Mouse (Mus musculus) adrenal gland, postnatal 10 days (tissue): Measurements from ENCODE around the gene Rpl35a. TPM values are rescaled to one million over a fixed set of nuclear protein-coding genes. Genes with fewer than 3 reads are reported as not detected.
"Not testable (repeated sequence)": the region's sequence is repeated elsewhere in the genome, so short reads cannot be mapped to it uniquely, and the experiment has no call there.

Experiments
- DNase-seq: peaks from one replicate; pipeline ENCODE4 v3.0.0; 2021; ENCODE audit warnings: mixed read lengths
- total RNA-seq, 2 experiments: library from RNA; stranded (reverse); gene quantifications; 2 replicates each; pipeline ENCODE4 v1.2.3; 2021

Rpl35a gene
- total RNA-seq, 2 experiments from 2014 or later, result 635 to 640 TPM

DNA sequence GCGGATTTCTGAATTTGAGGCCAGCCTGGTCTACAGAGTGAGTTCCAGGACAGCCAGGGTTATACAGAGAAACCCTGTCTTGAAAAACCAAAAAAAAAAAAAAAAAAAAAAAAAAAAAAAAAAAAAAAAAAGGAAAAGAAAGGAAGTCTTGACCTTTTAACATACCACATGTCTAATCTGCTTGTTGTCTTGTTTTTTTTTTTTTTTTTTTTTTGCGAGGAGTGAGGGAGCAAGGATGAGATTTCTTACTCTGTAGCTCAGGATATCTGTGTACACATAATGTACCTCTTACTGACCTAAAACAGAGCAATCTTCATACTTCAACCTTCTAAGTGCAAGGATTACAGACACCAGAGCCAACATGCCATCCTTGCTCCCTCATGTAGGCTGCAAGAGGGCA is 1.3 kb upstream of the Rpl35a start:
- not testable (repeated sequence) for DNase-seq

DNA sequence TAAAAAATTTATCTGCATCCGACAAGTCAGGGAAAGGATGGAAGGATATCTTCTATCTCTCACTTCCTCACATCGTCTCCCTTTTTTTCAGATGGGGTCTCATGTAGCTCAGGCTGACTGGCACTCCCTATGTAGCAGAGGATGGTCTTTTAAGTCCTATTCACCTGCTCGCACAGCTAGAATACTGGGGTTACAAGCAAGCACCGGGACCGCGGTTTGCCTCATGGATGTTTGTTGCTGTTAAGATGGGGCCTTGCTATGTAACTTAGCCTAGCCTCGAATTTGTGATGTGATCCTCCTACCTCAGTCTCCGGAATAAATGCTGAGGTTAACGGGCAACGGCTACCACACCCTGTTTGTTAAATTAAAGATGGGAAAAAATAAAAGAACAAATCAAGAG is 598 bp upstream of the Rpl35a start:
- no peak for DNase-seq

DNA sequence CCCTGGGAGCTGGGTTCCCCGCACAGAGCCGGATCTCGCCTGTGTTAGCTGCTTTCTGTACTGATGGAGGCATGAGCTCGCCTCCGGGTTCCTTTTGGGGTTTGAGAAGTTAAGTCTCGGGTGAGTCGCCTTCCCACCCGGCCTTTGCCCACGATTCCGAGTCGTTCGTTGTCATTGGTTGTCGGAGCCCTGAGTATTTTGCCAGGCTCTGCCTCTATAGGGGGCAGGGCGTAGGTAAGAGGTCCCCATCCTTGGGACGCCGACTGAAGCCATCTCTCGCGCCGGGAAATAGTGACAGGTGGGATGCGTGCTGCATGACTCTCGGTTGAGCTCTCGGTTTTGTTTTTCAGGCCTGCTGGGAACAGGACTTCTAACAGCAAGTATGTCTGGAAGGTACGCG is 533 bp downstream of the Rpl35a start:
- DNase-seq, result no peak

DNA sequence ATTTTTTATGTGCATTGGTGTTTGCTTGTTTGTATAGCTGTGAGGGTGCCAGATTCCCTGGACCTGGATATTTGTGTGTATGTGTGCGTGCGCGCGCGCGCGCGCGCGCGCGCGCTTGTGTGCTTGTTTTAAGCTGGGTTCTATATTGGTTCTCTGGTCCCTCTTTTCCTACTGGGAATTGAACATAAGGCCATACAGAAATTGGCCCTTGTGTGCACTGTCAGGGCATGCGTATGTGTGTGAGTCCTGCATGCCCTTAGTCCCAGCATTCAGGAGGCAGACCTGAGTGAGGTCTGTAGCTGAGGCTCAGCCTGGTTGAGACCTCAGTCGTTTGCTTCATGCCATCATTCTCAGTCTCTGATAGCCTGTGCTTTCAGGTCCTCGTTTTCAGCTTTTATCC is 1.8 kb downstream of the Rpl35a start:
- no peak for DNase-seq

DNA sequence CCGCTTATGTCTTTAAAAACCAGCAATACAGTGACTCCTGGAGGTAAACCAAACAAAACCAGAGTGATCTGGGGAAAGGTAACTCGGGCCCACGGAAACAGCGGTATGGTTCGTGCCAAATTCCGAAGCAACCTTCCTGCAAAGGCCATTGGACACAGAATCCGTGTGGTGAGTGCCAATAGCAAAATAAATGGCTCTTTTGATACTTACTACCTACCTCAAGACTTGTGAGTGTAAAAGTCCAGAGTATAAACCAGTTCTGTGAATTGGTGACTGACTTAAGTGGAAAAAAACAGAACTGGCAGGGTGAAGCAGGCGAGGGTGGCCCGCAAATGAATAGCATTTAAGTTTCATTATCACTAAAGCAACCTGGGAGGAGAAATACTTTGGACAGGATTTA is 2.4 kb downstream of the Rpl35a start:
- not testable (repeated sequence) for DNase-seq

DNA sequence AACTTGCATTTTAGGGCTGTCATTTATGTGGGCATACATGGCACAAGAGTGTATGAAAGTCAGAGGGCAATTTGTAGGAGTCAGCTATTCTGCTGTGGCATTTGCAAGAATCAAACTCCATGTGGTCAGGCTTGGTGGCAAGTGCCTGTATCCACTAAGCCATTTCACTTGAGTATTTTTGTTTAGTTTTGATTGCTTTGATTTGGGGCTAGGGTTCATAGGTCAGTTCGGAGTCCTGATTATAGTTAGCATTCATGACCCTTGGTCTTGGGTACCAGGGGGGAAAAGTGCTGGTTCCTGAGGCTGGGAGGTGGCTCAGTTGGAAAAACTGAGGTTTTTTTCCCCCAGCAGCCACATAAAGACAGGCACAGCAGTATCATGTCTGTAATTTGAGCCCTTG is 3.2 kb downstream of the Rpl35a start:
- no peak for DNase-seq

DNA sequence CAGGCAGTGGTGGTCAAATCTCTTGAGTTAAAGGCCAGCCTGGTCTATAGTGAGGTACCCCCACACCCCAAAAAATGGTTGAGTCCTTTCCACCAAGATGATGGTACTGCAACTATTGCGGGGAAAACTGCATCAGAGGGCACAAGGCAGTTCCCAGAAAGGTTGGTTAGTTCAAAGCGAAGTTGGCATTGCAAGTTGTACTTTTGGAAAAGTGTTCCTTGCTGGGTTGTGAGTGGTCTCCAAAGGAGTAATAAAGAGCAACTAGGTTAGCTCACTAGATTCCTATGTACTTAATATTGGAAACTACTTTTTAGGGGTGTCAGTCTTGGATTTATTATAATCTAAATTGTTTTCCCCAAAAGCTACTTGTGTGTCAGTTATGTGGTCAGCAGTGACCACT is 4.7 kb downstream of the Rpl35a start:
- DNase-seq, result no peak

DNA sequence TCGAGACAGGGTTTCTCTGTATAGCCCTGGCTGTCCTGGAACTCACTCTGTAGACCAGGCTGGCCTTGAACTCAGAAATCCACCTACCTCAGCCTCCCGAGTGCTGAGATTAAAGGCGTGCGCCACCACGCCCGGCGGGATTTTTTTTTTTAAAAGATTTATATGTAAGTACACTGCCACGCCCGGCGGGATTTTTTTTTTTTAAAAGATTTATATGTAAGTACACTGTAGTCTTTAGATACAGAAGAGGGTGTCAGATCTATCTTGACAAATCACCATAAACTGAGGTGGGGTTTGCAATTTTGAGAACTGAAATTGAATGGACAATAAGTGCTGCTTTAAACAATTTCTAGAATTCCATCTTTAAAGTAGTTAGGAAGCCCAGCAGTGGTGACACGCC is 5.1 kb downstream of the Rpl35a start:
- DNase-seq, result no peak

DNA sequence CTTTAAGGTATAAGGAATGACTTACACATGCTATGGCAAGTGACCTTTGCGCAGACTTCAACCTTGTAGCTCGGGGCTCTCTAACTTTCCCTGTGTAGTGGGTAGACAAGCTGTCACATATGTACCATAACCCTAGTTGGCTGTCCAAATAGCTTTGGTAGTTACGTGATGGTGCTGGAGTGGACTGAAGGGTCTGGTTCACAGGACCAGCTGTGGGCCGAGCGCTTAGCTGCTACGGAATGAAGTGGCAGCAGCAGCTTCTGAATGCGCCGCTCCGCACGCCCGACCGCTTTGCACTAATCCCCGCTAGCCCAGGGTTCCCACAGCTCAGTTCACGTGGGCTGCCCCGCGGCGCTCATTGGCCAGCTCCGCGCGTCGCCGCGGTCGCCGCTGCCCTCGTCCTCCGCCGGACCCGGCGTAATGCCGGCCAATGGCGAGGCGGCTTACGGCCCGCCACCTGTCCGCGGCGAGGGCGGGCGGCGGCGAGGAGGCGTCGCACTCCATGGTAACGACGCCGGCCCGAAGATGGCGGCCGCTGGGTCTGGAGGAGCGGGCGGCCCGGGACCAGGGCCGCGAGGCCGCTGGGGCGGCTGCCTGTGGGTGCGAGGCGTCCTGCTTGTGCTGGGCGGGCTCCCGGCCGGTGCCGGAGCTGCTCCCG is 5.9 kb downstream of the Rpl35a start, which contains the start of gene Lmln:
Gene Lmln, plus strand, starts transcription at position 498 of the 658 bp plus-strand sequence.
- DNase-seq, result peak; percentile 95

DNA sequence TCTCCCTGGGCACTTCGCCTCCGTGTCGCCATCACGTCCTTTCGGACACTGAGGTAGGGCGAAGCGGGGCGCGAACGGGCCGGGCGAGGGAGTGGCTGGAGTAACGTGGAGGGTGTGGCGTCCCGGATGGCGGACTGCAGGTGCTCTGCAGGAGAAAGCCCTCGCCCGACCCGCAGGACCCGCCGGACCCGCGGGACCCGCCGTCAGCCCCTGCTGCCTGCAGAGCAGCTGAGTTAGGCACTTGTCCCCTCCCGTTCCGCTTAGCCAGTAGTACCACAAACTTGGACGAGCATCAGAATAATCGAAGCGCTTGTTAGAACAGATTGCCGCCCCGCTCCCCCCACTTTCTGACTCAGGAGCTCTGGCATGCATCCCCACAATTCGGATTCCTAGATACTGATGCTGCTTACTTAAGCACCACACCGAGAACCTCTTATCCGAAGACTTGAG is 6.5 kb downstream of the Rpl35a start:
- no peak for DNase-seq

DNA sequence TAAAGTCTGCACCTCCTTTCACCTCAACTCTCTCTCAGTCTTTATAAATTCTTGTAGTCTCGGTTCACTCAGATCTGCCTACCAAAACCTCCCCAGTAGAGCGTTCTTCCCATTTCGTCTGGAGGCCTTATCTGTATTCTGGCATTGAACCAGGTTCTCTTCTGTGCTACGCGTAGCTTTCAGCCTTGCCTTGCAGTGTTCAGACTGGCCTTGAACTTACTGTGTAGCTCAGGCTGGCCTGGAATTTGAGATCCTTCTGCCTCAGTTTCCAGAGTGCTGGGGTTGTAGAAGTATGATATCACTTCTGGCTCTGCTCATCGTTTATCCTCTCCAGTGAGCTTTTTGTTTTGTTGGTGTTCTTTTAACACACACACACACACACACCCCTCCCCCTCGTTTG is 7.0 kb downstream of the Rpl35a start:
- DNase-seq, result no peak

DNA sequence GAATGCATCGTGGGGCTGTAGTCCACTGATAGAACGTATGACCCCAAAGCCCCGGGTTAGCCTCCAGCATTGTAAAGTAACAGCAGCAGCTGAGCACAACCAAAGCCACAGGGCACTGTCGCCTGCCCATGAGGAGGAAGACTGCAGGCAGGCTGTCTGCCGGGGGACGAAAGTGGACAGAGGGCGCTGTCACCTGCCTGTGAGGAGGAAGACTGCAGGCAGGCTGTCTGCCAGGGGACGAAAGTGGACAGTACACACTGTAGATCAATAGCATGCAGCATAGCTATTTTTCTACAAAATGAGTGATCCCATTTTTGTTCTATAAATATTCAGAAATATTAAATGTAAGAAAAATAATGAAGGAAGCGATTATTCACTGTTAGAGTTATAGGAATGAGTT is 8.4 kb downstream of the Rpl35a start:
- DNase-seq, result no peak

DNA sequence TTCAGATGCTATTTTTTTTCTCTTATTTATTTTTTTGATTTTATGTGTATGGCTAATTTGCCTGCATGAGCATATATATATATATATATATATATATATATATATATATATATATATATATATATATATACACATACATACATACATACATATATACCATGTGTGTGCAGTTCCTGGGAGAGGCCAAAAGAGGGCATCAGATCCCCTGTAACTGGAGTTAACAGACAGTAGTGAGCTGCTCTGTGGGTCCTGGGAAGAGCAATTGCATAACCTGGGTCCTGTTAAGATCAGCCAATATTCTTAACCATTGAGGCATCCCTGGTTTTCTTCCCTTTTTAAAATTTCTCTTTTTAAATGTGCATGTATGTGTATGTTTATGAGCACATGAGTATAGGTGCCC is 14.7 kb downstream of the Rpl35a start:
- no peak for DNase-seq

DNA sequence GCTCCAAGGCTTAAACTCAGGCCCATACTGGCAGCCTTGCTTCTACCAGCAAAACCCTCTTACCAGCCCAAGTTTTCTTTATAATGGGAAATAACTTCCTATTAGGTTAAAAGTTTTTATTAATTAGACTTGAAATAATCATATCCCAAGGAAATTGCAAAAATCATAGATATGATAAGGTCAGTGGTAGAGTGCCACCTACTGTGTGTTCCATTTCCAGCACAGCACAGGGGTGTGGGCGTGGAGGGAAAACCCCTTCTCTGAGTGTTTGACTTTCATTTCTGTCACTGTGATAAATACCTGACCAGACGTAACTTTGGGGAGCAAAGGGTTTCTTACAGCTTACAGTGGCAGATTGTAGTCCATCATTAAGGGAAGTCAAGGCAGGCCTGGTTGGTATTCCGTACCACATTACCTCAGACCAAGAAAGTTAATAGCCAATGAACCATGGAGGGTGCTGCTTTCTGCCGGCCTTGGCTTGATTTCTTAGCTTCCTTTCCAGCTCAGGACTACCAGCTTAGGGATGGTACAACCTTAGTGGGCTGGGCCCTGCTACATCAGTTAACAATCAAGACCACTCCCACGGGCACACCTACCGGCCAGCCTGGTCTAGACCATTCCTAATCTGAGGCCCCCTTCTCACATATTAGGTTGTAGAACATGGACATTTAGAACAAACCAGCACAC is 16.8 kb downstream of the Rpl35a start:
- DNase-seq, result no peak

DNA sequence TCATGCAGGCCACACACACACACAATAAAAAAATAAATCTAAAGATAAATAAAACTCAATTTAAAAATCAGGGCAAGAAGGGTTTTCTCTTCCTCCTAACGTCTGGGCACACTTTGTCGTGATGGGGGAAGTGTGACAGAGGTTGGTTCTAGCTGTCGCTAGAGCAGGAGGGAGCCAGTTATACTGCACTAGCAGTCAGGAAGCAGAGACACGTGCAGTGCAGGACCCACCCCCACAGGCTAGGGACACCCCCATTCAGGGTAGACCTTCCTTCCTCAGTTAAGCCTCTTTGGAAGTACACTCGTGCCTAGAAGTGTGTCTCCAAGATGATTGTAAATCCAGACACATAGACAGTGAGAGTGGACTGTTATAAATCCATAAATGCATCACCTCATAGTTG is 18.7 kb downstream of the Rpl35a start:
- DNase-seq, result no peak

DNA sequence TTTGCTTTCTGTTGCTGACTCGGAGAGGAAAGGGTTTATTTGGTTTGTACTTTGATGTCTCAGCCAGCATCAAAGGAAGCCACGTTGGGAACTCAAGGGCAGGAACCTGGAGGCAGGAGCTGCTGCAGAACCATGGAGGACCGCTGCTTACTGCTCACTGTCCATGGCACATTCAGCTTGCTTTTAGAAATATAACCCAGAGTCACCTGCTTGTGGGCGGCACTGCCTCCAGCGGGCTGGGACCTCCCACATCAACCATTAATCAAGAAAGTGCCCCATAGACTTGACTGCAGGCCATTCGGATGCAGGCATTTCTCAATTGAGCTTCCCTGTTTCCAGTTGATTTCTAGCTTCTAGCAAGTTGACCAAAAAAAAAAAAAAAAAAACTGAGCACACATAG is 19.8 kb downstream of the Rpl35a start:
- DNase-seq, result no peak

DNA sequence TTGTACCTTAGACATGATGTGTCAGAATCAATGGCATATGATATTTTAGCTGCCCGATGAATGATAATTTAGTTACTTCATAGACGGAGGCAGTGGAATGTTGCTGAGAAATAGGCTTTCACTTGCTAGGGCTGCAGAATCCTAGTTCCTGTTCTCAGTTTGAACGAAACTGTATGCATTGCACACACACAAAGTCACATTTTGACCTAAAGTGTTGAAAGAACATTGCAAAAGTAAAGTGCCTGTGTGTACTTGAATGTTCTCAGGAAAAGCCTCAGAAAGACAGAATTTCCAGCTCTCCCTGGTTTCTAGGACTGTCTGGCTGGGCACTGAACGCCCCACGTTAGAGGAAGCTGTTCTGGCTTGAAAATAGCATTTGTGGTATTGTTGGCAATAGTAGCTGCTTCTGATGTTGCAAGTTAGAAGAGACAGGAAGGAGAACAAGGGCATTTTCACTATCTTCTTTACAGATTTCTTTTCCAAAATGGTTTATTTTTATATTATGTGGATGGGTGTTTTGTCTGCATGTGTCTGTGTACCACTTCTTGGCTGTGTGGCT is 20.9 kb downstream of the Rpl35a start:
- DNase-seq, result no peak

DNA sequence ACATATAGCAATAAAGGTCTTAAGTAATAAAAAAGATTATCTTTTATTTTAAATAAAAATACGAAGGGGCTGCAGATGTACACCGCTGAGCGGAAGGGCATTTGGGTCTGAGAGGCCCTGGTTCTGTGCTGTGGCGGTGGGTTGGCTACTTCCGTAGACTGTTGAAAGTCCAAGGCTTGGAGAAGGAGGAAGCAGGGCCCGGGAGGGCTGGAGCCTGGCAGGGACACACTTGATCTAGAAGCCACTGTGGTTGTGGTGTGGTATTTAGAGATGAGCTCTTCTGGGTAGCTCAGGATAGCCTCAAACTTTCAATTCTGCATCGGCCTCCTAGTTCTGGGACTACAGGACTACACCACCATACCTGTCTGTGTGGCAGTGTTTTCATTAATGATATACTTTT is 23.8 kb downstream of the Rpl35a start:
- no peak for DNase-seq

DNA sequence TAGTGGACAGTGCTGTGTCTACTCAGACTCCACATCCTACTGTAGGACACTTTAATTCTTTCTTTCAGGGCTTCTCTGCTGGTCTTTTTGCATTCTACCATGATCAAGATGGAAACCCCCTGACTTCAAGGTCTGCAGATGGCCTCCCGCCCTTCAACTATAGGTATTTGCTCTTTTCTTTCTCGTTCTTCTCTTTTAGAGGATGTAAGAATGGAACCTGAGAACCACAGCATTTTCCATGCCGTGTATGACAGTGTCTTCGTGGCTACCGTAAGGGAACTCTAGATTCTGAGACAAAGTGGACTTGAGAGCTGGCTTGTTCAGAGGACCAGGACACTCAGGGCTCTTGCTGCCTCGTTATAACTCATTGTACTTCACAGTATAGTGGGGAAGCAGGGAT is 26.7 kb downstream of the Rpl35a start:
- DNase-seq, result no peak

DNA sequence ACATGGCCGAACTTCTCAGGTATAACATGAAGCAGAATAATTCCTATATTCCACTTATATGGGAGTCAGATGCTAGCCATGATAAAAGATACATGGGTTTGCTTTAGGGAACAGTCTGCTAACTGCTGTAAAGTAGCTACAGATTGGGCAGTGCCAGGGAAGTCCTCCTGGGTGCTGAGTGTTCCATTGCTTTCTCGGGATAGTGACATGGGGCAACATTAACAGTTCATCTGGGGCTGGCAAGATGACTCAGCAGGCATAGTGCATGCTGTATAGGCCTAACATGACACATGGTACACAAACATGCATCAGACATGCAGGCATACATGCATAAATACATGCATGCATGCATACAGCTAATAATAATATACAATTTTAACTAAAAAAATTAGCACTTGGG is 27.7 kb downstream of the Rpl35a start:
- no peak for DNase-seq

DNA sequence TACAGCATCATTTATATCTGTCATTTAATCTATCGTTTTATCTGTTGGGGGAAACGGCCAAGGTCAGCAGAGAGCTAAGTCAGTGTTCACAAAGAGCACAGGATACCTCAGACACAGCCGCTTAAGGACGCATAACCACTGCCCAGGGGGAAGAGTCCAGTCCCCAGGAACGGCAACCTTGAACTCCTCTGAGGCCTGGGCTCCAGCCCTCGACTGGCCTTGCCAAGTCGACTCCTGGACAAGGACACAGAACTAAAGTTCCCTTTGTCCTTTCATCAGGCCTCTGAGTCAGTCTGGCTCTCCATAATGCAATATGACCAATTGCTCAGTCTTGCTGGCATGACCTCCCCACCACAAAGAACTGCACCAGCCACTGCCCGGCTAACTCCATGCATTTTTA is 29.4 kb downstream of the Rpl35a start:
- DNase-seq, result peak; percentile 82
